Mouse (Mus musculus) retina, adult 2 months (tissue): ENCODE data around the gene Zfp641.

Experiments
- DNase-seq: peaks from one replicate; pipeline ENCODE4 v3.0.0-alpha.2; 2012; ENCODE audit warnings: low read depth, low spot score

The Zfp641 gene

DNA sequence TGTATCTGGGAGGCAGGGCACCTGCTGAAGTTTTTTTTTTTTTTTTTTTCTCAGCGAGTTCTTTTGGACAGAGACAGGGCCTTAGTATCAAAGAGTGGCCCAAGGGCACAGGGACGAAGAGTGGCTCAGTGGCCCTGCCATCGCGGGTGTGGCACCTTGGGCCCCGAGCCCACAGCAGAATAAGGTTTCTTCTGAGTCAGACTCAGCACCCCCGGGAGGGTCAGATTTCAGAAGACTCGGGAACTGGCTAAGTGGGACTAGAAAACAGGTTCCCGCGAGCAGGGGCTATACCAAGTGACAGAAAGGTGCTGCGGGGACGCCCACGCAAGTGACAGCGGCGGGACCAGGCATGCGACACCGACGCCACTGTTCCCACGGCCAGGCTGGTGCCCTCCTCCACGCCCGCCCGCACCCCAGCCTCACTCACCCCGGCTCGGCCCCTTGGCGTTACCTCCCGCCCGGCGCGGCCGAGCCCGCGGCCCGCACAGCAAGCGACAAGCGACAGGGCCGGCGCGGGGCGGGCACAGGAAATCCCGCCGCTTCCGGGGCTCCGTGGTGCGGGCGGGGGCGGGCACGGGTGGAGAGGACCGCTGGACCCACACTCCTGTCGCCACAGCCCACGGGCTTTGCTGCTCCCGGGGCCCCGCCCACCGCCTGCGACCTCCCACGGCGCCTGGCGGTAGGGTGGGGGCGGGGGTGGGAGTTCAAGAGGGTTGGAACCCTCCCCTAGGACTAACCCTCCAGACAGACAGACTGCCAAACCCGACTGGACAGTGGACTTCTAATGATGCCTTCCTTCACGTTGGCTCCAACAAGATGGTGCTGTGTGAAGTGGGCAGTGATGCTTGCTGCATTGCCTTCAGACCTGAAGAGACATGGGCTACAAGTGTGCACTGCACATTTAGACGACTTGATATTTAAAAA lies at the start of gene Zfp641:
TSS of gene Zfp641 (minus strand) at position 534 of the 924 bp plus-strand sequence.
- peak; percentile 34 for DNase-seq

DNA sequence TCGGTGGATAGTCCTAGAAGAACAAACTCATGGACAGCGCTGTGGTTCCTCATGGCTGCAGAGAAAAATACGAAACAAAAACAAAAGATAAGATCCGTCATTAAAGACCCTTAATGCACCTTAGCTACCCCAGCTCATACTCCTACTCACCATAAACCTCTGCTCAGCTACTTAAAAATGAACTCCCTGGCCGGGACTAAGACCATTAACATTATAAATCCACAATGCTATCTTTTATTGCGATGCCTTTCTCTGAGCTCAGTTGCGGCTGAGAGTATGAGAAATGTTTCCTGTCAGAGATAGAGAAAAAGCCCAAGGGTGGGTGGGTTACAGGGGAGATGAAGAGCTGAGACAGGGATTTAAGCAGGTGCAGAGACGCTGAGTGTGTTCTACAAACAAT lies 44.9 kb upstream of the Zfp641 start, which contains the start of gene Olfr284:
TSS of gene Olfr284 (minus strand) at position 101 of the 400 bp plus-strand sequence.
- DNase-seq, result no peak

DNA sequence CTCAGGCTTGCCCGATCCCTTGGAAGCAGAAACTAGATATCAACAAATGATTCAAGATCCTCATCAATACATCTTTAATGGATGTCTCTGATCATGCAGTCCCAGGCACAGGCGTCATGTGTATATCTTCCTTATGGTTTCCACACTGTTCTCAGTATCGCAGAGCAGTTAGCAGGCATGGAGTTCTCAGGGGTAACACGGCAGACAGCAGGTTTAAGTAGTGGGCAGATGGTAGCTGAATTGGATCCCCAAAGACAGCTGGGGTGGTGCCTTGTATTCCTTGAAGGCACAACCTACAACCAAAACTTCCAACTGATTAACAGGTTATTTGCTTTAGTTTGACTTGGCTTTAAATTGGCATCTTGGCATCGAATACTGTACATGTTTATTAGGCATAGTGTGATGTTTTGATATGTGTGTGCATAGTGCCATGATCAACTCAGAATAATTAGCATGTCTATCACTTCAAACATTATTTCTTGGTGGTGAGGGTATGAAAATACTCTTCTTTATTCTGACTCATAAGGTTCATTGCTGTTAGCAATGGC lies 21.3 kb upstream of the Zfp641 start, which contains the start of gene Olfr285:
TSS of gene Olfr285 (minus strand) at position 177 of the 548 bp plus-strand sequence.
- DNase-seq, result no peak

DNA sequence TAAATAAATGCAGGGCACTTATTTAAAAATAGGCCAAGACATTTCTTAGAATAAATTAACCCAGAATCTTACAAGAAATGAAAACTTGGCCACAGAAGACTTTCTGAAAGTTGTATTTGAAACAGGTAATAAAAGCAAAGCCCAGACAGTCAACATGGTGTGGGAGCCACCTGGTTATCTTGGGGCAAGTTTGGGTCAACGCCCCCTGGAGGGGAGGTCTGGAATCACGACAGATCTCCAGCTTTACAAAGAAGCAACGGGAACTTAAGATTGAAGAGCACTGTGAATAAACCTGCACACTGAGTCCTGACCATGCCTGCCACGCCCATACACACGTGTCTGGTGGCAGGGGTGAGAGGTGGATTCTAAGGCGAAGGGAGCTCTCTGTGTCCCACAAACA lies 19.7 kb upstream of the Zfp641 start:
- no peak for DNase-seq

DNA sequence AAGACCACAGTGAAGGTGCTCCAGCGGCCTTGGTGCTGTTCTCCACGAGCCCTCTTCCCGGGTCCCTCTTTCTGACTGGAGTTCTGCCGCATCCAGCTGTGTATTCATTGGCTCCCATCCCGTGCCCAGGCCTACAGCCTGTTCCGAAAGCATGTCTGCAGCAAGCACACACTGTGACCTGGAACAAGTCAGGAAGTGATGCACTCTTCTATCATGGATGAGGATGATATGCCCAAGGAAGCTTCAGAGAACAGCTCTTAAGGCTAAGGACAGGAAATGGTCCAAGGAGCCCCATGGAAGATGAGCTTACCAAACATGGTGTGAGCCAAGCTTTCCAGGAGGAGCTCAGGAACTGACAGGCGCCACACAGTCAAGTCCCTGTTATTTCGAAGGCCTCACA lies 2.3 kb downstream of the Zfp641 start:
- no peak for DNase-seq

DNA sequence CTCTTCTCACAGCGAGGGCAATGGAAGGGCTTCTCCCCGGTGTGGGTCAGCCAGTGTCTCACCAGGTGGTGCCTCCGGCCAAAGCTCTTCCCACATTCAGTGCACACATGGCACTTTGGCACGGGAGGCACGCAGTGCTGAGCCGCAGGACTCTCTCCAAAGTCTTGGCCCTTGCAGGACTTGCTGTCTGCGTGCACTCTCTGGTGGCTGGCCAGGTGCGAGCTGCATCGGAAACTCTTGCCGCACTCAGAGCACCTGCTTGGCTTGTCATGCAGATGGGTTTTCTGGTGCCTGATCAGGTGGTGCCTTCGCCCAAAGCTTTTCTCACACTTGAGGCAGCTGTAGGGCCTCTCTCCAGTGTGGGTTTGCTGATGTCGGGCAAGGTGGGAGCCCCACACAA lies 7.4 kb downstream of the Zfp641 start:
- DNase-seq, result no peak

DNA sequence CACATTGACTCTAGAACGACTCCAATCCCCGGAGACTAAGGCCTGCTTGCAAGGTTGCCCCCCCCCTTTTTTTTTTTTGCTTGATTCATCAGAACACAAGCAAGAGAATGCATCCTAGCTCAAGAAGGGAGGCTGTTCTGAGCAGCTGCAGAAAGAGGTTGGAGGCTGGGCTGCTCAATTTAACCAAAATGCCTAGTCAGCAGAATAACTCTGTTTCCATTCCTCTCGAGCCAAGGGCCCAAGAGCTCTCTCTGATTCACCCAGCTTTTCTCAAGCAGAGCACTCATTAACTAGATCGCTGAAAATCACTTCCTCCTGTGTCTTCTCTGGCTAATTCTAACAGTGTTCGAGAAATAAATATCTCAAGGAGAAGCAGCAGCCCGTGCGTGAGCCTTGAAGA lies 9.5 kb downstream of the Zfp641 start:
- DNase-seq, result no peak

DNA sequence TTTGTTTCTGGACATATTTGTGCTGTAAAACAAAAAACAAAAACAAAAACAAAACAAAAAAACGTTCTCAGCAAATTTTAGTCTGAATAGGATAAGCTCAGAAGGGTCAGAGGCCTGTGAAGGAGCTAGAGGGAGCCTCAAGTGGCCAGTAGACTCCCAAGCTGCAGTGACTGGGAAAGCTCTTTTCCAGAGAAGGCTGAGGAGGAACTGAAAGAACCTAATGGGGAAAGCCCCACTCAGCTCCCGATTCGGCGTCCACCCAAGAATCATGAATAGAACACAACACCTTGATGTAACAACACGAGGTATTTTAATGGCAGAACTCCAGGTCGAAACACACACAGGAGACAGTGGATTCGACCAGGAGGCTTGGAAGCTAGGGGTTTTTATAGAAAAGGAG lies 38.2 kb downstream of the Zfp641 start:
- DNase-seq, result no peak

DNA sequence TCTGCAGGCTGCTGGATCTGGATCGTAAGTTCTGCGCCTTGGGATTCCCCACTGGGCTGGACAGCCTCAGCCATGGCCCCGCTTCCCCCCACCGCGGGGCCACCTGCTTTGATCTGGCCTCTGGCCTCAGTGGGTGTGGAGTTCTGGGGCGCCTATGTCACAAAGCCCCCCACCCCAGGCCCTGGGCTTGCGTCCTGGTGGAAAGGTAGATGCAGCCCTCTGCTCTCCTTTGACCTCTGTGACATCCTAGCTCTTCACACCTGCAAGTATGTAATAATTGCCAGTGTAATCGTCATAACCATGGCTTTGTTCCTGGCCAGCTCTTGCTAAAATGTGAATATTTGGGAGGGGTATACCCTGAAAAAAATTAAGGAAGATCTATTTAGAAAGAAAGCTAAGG lies 38.8 kb downstream of the Zfp641 start, which contains the start of gene H1fnt:
TSS of gene H1fnt (minus strand) at position 101 of the 400 bp plus-strand sequence.
- DNase-seq, result no peak

DNA sequence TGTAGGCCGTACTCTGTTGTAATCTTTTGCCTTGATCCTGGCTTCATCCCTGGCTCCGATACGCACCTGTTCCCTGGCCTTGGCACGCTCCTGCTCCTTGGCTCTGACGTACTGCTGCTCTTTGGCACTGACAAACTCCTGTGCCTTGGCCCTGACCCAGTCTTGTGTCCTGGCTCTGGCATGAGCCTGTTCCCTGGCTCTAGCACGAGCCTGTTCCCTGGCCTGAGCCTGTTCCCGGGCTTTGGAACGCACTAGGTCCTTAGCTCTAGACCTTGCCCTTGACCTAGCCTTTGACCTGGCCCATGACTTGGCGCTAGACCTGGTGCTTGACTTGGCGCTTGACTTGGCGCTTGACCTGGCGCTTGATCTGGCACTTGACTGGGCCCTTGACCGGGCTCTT lies 39.7 kb downstream of the Zfp641 start:
- DNase-seq, result no peak
